Comparison of ENCODE assay signal across 17 mouse cellular contexts in the genomic region with DNA sequence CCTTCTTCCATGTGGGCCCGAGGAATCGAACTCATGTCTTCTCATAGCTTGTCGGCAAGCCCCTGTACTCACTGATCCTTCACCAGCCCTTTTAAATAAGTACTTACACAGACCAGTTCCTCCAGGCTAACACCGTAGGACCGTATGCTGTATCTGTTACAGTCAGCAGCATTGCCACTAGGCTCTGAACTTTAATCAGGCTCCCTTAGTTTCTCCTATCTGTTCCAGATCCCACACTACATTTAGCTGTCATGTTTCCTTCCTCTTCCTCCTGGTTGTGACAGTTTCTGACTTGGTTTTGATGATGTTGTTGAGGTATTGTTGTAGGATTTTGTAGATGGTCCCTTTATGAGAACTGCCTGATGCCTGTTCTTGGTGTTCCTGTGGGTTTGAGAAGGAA. TPM values are rescaled to one million over a fixed set of nuclear protein-coding genes. Genes with fewer than 3 reads are reported as not detected.
DNase-seq lines count a peak whose midpoint lies in the region; ATAC-seq and TF ChIP-seq lines count a peak whose summit lies in the region.
"Had no signal": no experiment of that assay in that cellular context is flagged by ENCODE, and none has a peak within 500 bp of the region (broad histone marks: within the 10 kb centered on the region; RNA-seq: fewer than 3 reads in every experiment).

No protein-coding gene starts in this region.

- TF ChIP-seq RAD21 in MEL (IDR thresholded peaks at IDR 0.05; ENCODE audit: low read depth, low read length) = no peak

- peak overlapping the region; percentile 34; the same call in 1 of the 2 replicates for H3K9ac ChIP-seq in MEL (ENCODE audit: control insufficient read depth, low read depth, low read length, poor library complexity, severe bottlenecking)
- H3K9ac ChIP-seq in liver, embryonic 14.5 days (replicated peaks) = peak overlapping the region; percentile 28
- H3K9ac ChIP-seq: forebrain, embryonic 15.5 days; hindbrain, embryonic 13.5 days had no signal

- intact Hi-C loops in heart, postnatal 14 days (cut with DNase I) = no loop called here

- peaks cover 32 to 46% of the 10 kb centered on the region in 2 experiments for H3K4me1 ChIP-seq in MEL (ENCODE audit: control insufficient read depth in 1 of 2, insufficient read depth in 2 of 2, low read length in 2 of 2)
- peaks cover 47 to 58% of the 10 kb centered on the region in 2 experiments for H3K4me1 ChIP-seq in liver, embryonic 14.5 days (replicated peaks; ENCODE audit: control insufficient read depth in 2 of 2, insufficient read depth in 2 of 2, low read length in 1 of 2)

- no peak for TF ChIP-seq POLR2A in MEL (IDR thresholded peaks at IDR 0.05; ENCODE audit: control insufficient read depth in 1 of 2, insufficient read depth in 1 of 2, low read depth in 1 of 2, low read length in 2 of 2, poor library complexity in 1 of 2)

- no peaks in the 10 kb centered on the region for H3K9me3 ChIP-seq in MEL (replicated peaks; ENCODE audit: insufficient read depth, low read length)
- H3K9me3 ChIP-seq in liver, embryonic 14.5 days (ENCODE audit: control insufficient read depth, low read length) = no peaks in the 10 kb centered on the region
- H3K9me3 ChIP-seq: embryonic facial prominence, embryonic 10.5 days; forebrain, embryonic 15.5 days; hindbrain, embryonic 13.5 days had no signal

- WGBS in liver, embryonic 14.5 days (ENCODE audit: insufficient replicate concordance) = 45% methylated on average over 5 of the region's 5 CpGs

- DNase-seq in MEL (ENCODE audit: low read depth, low spot score) (peak; percentile 74), liver (peak; percentile 22)
- no peak for DNase-seq in liver, embryonic 14.5 days (ENCODE audit: low read depth in 3 of 3, low spot score in 3 of 3)
- DNase-seq in heart, postnatal 14 days = no peak
- DNase-seq in left cerebral cortex, adult 11 months (ENCODE audit: low spot score) = no peak
- DNase-seq: adrenal gland, adult 8-10 months; adrenal gland, postnatal 36 days; cerebellum, adult 2 months; cerebellum, postnatal 10 days; gastrocnemius, postnatal 36 days; heart, adult 11 months; heart, postnatal 10 days had no signal

- ATAC-seq in liver, embryonic 14.5 days (ENCODE audit: insufficient read depth) = no peak
- ATAC-seq in megakaryocyte-erythroid progenitor cell, adult 5-6 weeks (replicated peaks; ENCODE audit: low FRiP score, low TSS enrichment, poor library complexity, severe bottlenecking) = 0 out of 2 replicates have a peak, but pooled peaks have one; percentile 19
- ATAC-seq: forebrain, embryonic 15.5 days had no signal

- H3K4me3 ChIP-seq in MEL (ENCODE audit: control insufficient read depth in 1 of 2, insufficient read depth in 1 of 2, low read depth in 2 of 2, low read length in 2 of 2) = no peak overlapping the region
- peak overlapping the region in 1 of 2 experiments; percentile 11; a peak in 2 of 4 replicates for H3K4me3 ChIP-seq in liver, embryonic 14.5 days (ENCODE audit: insufficient read depth in 1 of 2, low read depth in 2 of 2, low read length in 2 of 2)
- H3K4me3 ChIP-seq: embryonic facial prominence, embryonic 10.5 days; forebrain, embryonic 15.5 days; hindbrain, embryonic 13.5 days had no signal

- no peak for TF ChIP-seq CTCF in MEL (IDR thresholded peaks at IDR 0.05 in 2 of 3, conservative IDR thresholded peaks at IDR 0.05 in 1 of 3; ENCODE audit: control insufficient read depth in 1 of 3, insufficient read depth in 1 of 3, low read depth in 2 of 3, low read length in 3 of 3, poor library complexity in 1 of 3, severe bottlenecking in 1 of 3)
- TF ChIP-seq CTCF in liver, embryonic 14.5 days (IDR thresholded peaks at IDR 0.05; ENCODE audit: low read depth) = no peak

- no peaks in the 10 kb centered on the region for H3K27me3 ChIP-seq in MEL (ENCODE audit: control insufficient read depth in 1 of 2, insufficient read depth in 2 of 2, low read length in 2 of 2)
- H3K27me3 ChIP-seq in liver, embryonic 14.5 days (ENCODE audit: control insufficient read depth, insufficient read depth, low read length) = no peaks in the 10 kb centered on the region
- H3K27me3 ChIP-seq: CH12.LX; forebrain, embryonic 15.5 days had no signal

- peak overlapping the region; percentile 60 for H3K27ac ChIP-seq in MEL (ENCODE audit: control insufficient read depth, low read depth, low read length)
- peak overlapping the region; percentile 49 for H3K27ac ChIP-seq in liver, embryonic 14.5 days
- H3K27ac ChIP-seq: embryonic facial prominence, embryonic 10.5 days; forebrain, embryonic 15.5 days; hindbrain, embryonic 13.5 days had no signal

- H3K79me2 ChIP-seq in MEL (ENCODE audit: control insufficient read depth, insufficient read depth, low read length, poor library complexity) = peaks cover 14% of the 10 kb centered on the region

- peak overlapping the region; percentile 89 for H3K4me2 ChIP-seq in liver, embryonic 14.5 days (ENCODE audit: low read depth)
- H3K4me2 ChIP-seq: forebrain, embryonic 15.5 days; hindbrain, embryonic 13.5 days had no signal

- peak; percentile 53 to 67 for TF ChIP-seq EP300 in MEL (IDR thresholded peaks at IDR 0.05; ENCODE audit: low read depth in 1 of 2, low read length in 2 of 2)
- 0 out of 2 replicates have a peak, but pooled peaks have one; percentile 29 for TF ChIP-seq EP300 in liver, embryonic 14.5 days (IDR thresholded peaks at IDR 0.05; ENCODE audit: low read depth)

- peaks cover 0 to 42% of the 10 kb centered on the region in 2 experiments; a peak in 2 of 4 replicates for H3K36me3 ChIP-seq in MEL (ENCODE audit: control insufficient read depth in 1 of 2, insufficient read depth in 2 of 2, low read length in 2 of 2)
- peaks cover 63% of the 10 kb centered on the region for H3K36me3 ChIP-seq in liver, embryonic 14.5 days (replicated peaks; ENCODE audit: control insufficient read depth, insufficient read depth, low read depth)
- H3K36me3 ChIP-seq: embryonic facial prominence, embryonic 10.5 days; forebrain, embryonic 15.5 days; hindbrain, embryonic 13.5 days had no signal

TF ChIP-seq in MEL, 35 proteins besides CTCF, POLR2A, EP300 and RAD21:
- TF ChIP-seq SIN3A (IDR thresholded peaks at IDR 0.05; ENCODE audit: low read length) (0 out of 2 replicates have a peak, but pooled peaks have one; percentile 17), RCOR1 (IDR thresholded peaks at IDR 0.05; ENCODE audit: low read depth, low read length) (0 out of 2 replicates have a peak, but pooled peaks have one; percentile 18), TBP (IDR thresholded peaks at IDR 0.05; ENCODE audit: low read depth, low read length) (peak; percentile 56; the same call in 1 of the 2 replicates), TAL1 (IDR thresholded peaks at IDR 0.05; ENCODE audit: low read length) (peak; percentile 56), GABPA (IDR thresholded peaks at IDR 0.05; ENCODE audit: low read depth, low read length) (no peak), TCF12 (IDR thresholded peaks at IDR 0.05; ENCODE audit: low read depth, low read length) (peak; percentile 27; the same call in 1 of the 2 replicates), ETS1 (IDR thresholded peaks at IDR 0.05; ENCODE audit: low read depth, low read length) (peak; percentile 45; the same call in 1 of the 2 replicates), GATA1 (IDR thresholded peaks at IDR 0.05; ENCODE audit: low read depth, low read length) (peak; percentile 58), ZC3H11A (IDR thresholded peaks at IDR 0.05; ENCODE audit: low read depth, low read length) (no peak)

RNA-seq across cellular contexts. Expression of a gene that starts 10.1 kb away (rescaled TPM):
- 20.6 and 41.7 TPM in 2 replicates for total RNA-seq in MEL (2012; rRNA removed)
- 10 to 100 TPM in 1 of 2 experiments, not detected in 1; 64.5 TPM for polyA plus RNA-seq in MEL (2012; ENCODE audit: insufficient read depth in 1 of 2, insufficient read length in 2 of 2, low read depth in 1 of 2, low replicate concordance in 2 of 2, missing spikeins in 1 of 2)
- polyA plus RNA-seq in liver, embryonic 14.5 days (2012; rRNA removed) = 97.2 and 108 TPM in 2 replicates
- 76.1 and 96.6 TPM in 2 replicates for polyA plus RNA-seq in liver, embryonic 14.5 days (2014; fragmentation: Nextera tagmentation; extraction: Ambion mirVana)
- total RNA-seq in megakaryocyte-erythroid progenitor cell, adult 5-6 weeks (2014; fragmentation: Nextera tagmentation) = 88.1 and 106 TPM in 2 replicates
- 36.2 and 60.3 TPM in 2 replicates for total RNA-seq in megakaryocyte-erythroid progenitor cell, adult 5-6 weeks (2017)
- 1 to 10 TPM; 1.3 to 2.4 TPM for total RNA-seq in heart, postnatal 14 days (2021)

RNA-seq across cellular contexts. Expression of a gene that starts 31.2 kb away (rescaled TPM):
- total RNA-seq in MEL (2012; rRNA removed) = 52.0 and 62.6 TPM in 2 replicates
- polyA plus RNA-seq in MEL (2012; ENCODE audit: insufficient read depth in 1 of 2, insufficient read length in 2 of 2, low read depth in 1 of 2, low replicate concordance in 2 of 2, missing spikeins in 1 of 2) = 10 to 100 TPM in 1 of 2 experiments, not detected in 1; 83.7 TPM
- 5.0 and 5.5 TPM in 2 replicates for polyA plus RNA-seq in liver, embryonic 14.5 days (2012; rRNA removed)
- polyA plus RNA-seq in liver, embryonic 14.5 days (2014; fragmentation: Nextera tagmentation; extraction: Ambion mirVana) = 2.2 and 2.6 TPM in 2 replicates
- total RNA-seq in megakaryocyte-erythroid progenitor cell, adult 5-6 weeks (2014; fragmentation: Nextera tagmentation) = 27.5 and 34.8 TPM in 2 replicates
- 24.0 and 31.1 TPM in 2 replicates for total RNA-seq in megakaryocyte-erythroid progenitor cell, adult 5-6 weeks (2017)
- 10 to 100 TPM; 16.8 to 17.6 TPM for total RNA-seq in heart, postnatal 14 days (2021)

Comparison
In these comparisons a context has a peak if more than half of its experiments do, and no peak if none do; other contexts are left out.
1. DNase-seq: peak in MEL (single experiment) and liver (single experiment); none in liver, embryonic 14.5 days (0 of 3), heart, postnatal 14 days (0 of 2) and left cerebral cortex, adult 11 months (single experiment).